Mouse (Mus musculus) heart, embryonic 15.5 days (tissue): ENCODE measurements around the gene Cox7a2. TPM values are rescaled to one million over a fixed set of nuclear protein-coding genes. Genes with fewer than 3 reads are reported as not detected.

Experiments used
- ATAC-seq: fragments of 200-750 bp; cut with Nextera tagmentation; replicated peaks from 2 replicates; pipeline ENCODE4 v1.8.0; 2017; ENCODE audit warnings: low read depth, moderate TSS enrichment; ENCODE audit not compliant: insufficient number of reproducible peaks, insufficient read depth, low FRiP score
- H3K27ac ChIP-seq: fragments of 300-500 bp; sonication (generic); 2 replicates; pipeline ENCODE4 v1.5.1; 2015; ENCODE audit warnings: mild to moderate bottlenecking, inconsistent platforms
- H3K27me3 ChIP-seq: fragments of 300-500 bp; sonication (generic); 2 replicates; pipeline ENCODE4 v1.6.1; 2015; ENCODE audit warnings: inconsistent platforms
- H3K36me3 ChIP-seq: fragments of 300-500 bp; sonication (generic); 2 replicates; pipeline ENCODE4 v1.6.1; 2015; ENCODE audit warnings: mild to moderate bottlenecking, inconsistent platforms
- H3K4me1 ChIP-seq: fragments of 300-500 bp; sonication (generic); replicated peaks from 2 replicates; pipeline ENCODE4 v1.6.1; 2015; ENCODE audit warnings: inconsistent platforms
- H3K4me2 ChIP-seq: fragments of 300-500 bp; sonication (generic); 2 replicates; pipeline ENCODE4 v1.6.1; 2015; ENCODE audit warnings: inconsistent platforms, mild to moderate bottlenecking, moderate library complexity
- H3K4me3 ChIP-seq: fragments of 300-500 bp; sonication (generic); 2 replicates; pipeline ENCODE4 v1.5.1; 2015; ENCODE audit warnings: mild to moderate bottlenecking, inconsistent platforms
- H3K9ac ChIP-seq: fragments of 300-500 bp; sonication (generic); 2 replicates; pipeline ENCODE4 v1.6.1; 2015; ENCODE audit warnings: mild to moderate bottlenecking, inconsistent platforms
- H3K9me3 ChIP-seq: fragments of 300-500 bp; sonication (generic); replicated peaks from 2 replicates; pipeline ENCODE4 v1.6.1; 2016; ENCODE audit warnings: inconsistent platforms
- WGBS: fragments of 180-500 bp; shearing (Covaris S2); methylation state at CpG from one replicate; pipeline ENCODE4 v1.1.7; 2015; ENCODE audit warnings: mixed read lengths; 5-methylcytosine and 5-hydroxymethylcytosine counted together
- polyA plus RNA-seq: library from polyadenylated mRNA; unstranded; fragments of >200 nt; fragmentation: Nextera tagmentation; extraction: Ambion mirVana; gene quantifications from 2 replicates; pipeline ENCODE4 v1.2.1, GENCODE M21; 2015

The Cox7a2 gene
- polyA plus RNA-seq, 1 experiment from 2014 or later: 1,660 TPM

GRCm38 (mm10) chr9:79784439-79784838 lies 24.8 kb upstream of the Cox7a2 start:
- Histone ChIP-seq H3K9ac (no peak overlapping the region), H3K4me2 (no peak overlapping the region), H3K27ac (no peak overlapping the region), H3K4me1 (no peaks in the 10 kb centered on the region), H3K36me3 (no peaks in the 10 kb centered on the region), H3K4me3 (no peak overlapping the region), H3K27me3 (no peaks in the 10 kb centered on the region), H3K9me3 (no peaks in the 10 kb centered on the region)
- ATAC-seq: no peak
- WGBS: 62% methylated on average over 3 of the region's 3 CpGs

- H3K27ac ChIP-seq: no peak overlapping the region
- H3K36me3 ChIP-seq: peaks cover 13% of the 10 kb centered on the region
- no peaks in the 10 kb centered on the region for H3K4me1 ChIP-seq
- ATAC-seq: no peak
- WGBS: 65% methylated on average over 2 of the region's 2 CpGs
- no peaks in the 10 kb centered on the region for H3K9me3 ChIP-seq
- H3K4me2 ChIP-seq: no peak overlapping the region
- H3K9ac ChIP-seq: no peak overlapping the region
- H3K4me3 ChIP-seq: no peak overlapping the region
- no peaks in the 10 kb centered on the region for H3K27me3 ChIP-seq
Observed at GRCm38 (mm10) chr9:79779354-79779753, 19.7 kb upstream of the Cox7a2 start.

DNA sequence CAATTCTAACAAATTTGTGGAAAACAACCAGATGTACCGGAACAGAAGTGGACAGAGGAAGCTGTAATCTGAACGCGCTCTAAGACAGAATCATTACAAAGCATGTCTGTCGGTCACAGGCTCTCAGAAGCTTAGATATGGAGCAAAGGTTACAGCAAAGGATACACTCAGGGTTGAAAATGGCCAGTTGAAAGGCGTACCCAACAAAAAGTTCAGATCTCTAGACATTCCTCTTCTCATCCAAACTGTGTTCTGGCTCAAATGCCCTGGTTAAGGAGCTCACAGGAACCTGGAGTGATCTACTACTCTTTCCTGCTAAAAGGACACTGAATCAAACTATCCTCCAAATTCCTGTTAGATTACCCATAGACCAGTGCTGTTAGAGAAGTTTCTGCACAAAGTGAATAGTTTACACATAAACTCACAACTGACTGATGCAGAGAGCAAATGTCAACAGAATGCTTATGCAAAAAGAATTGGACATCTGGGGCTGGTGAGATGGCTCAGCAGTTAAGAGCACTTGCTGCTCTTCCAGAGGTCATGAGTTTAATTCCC lies 7.4 kb upstream of the Cox7a2 start:
- 85% methylated on average over 5 of the region's 5 CpGs for WGBS

GRCm38 (mm10) chr9:79765329-79765728 lies 5.7 kb upstream of the Cox7a2 start:
- Histone ChIP-seq H3K27ac (no peak overlapping the region), H3K4me1 (0 out of 2 replicates have a peak, but pooled peaks cover 2% of the 10 kb centered on the region), H3K27me3 (no peaks in the 10 kb centered on the region), H3K9ac (no peak overlapping the region), H3K4me3 (no peak overlapping the region), H3K4me2 (no peak overlapping the region), H3K9me3 (no peaks in the 10 kb centered on the region), H3K36me3 (no peaks in the 10 kb centered on the region; the same call in none of the 2 replicates)
- no peak for ATAC-seq
- WGBS: 80% methylated on average over 4 of the region's 4 CpGs

More for the DNA sequence above, 7.4 kb upstream of the Cox7a2 start:
- H3K27me3 ChIP-seq: no peaks in the 10 kb centered on the region
- H3K4me3 ChIP-seq: no peak overlapping the region
- H3K9me3 ChIP-seq: no peaks in the 10 kb centered on the region
- H3K36me3 ChIP-seq: peaks cover 4% of the 10 kb centered on the region
- H3K27ac ChIP-seq: no peak overlapping the region
- no peaks in the 10 kb centered on the region for H3K4me1 ChIP-seq
- ATAC-seq: no peak
- H3K4me2 ChIP-seq: no peak overlapping the region
- no peak overlapping the region for H3K9ac ChIP-seq

GRCm38 (mm10) chr9:79762519-79762918 lies 2.8 kb upstream of the Cox7a2 start:
- Histone ChIP-seq H3K9ac (no peak overlapping the region), H3K4me3 (no peak overlapping the region), H3K4me1 (peaks cover 15% of the 10 kb centered on the region), H3K27ac (no peak overlapping the region), H3K36me3 (peaks cover 3% of the 10 kb centered on the region), H3K9me3 (no peaks in the 10 kb centered on the region), H3K27me3 (no peaks in the 10 kb centered on the region), H3K4me2 (no peak overlapping the region)
- ATAC-seq: no peak
- WGBS: 73% methylated on average over 6 of the region's 6 CpGs

DNA sequence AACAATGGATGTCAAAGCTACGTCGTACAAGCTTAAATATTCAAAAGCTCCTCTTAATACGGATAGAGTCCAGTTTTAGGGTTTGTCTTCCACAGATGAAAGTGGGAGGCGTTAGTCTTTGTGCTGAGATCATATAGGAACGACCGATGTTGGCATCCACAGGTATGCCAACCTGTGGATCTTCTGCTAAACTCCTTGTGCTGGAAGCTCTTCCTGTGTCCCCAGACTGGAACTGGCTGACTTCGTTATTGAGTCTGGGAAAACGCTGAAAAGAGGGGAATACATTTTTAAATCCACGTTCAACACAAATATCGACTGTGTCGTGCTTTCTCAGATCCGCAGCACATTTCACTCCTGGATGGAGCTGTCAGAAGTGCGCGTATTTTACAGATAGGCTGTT lies 398 bp upstream of the Cox7a2 start:
- WGBS: 8% methylated on average over 14 of the region's 14 CpGs
- H3K27ac ChIP-seq: peak overlapping the region; percentile 85
- no peak; the same call in 1 of the 2 replicates for ATAC-seq

GRCm38 (mm10) chr9:79755311-79755710 lies 4.4 kb downstream of the Cox7a2 start:
- H3K27me3 ChIP-seq: no peaks in the 10 kb centered on the region
- H3K4me1 ChIP-seq: peaks cover 16% of the 10 kb centered on the region
- no peak overlapping the region for H3K9ac ChIP-seq
- peaks cover 49% of the 10 kb centered on the region for H3K36me3 ChIP-seq
- H3K4me3 ChIP-seq: no peak overlapping the region
- no peak overlapping the region for H3K27ac ChIP-seq
- H3K9me3 ChIP-seq: no peaks in the 10 kb centered on the region
- 90% methylated on average over 4 of the region's 4 CpGs for WGBS
- no peak for ATAC-seq
- no peak overlapping the region for H3K4me2 ChIP-seq

More for the DNA sequence above, 398 bp upstream of the Cox7a2 start:
- peak overlapping the region; percentile 71 for H3K4me2 ChIP-seq
- peak overlapping the region; percentile 77 for H3K4me3 ChIP-seq
- peak overlapping the region; percentile 57 for H3K9ac ChIP-seq
- peaks cover 19% of the 10 kb centered on the region for H3K4me1 ChIP-seq
- H3K9me3 ChIP-seq: no peaks in the 10 kb centered on the region
- H3K27me3 ChIP-seq: no peaks in the 10 kb centered on the region
- H3K36me3 ChIP-seq: peaks cover 23% of the 10 kb centered on the region

- no peaks in the 10 kb centered on the region for H3K27me3 ChIP-seq
- no peak overlapping the region for H3K27ac ChIP-seq
- no peaks in the 10 kb centered on the region for H3K9me3 ChIP-seq
- H3K4me2 ChIP-seq: no peak overlapping the region
- WGBS: 80% methylated on average over 8 of the region's 8 CpGs
- H3K36me3 ChIP-seq: peaks cover 41% of the 10 kb centered on the region
- no peaks in the 10 kb centered on the region for H3K4me1 ChIP-seq
- H3K4me3 ChIP-seq: no peak overlapping the region
- H3K9ac ChIP-seq: no peak overlapping the region
- ATAC-seq: no peak
Observed at GRCm38 (mm10) chr9:79751846-79752245, 7.8 kb downstream of the Cox7a2 start.

DNA sequence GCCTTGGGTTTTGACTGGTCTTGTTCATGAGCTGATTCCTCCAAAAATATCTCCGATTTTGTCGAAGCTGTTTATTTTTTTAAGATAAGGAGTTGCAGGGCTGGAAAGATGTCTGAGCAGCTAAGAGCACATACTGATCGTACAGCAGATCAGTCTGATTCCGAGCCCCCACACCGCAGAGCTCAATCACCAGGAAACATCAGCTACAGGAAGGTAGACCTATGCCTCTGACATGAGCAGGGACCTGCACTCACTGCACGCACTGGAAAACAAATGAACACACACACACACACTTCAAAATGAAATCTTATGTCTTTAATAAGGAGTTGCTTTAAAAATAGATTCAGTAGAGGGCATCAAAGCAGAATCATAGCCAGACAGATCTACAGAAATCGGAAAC lies 9.0 kb downstream of the Cox7a2 start:
- Histone ChIP-seq H3K27me3 (no peaks in the 10 kb centered on the region), H3K4me3 (no peak overlapping the region), H3K9ac (no peak overlapping the region), H3K36me3 (peaks cover 31% of the 10 kb centered on the region), H3K27ac (no peak overlapping the region), H3K4me1 (no peaks in the 10 kb centered on the region), H3K9me3 (no peaks in the 10 kb centered on the region), H3K4me2 (no peak overlapping the region)
- no peak for ATAC-seq
- 49% methylated on average over 7 of the region's 7 CpGs for WGBS

DNA sequence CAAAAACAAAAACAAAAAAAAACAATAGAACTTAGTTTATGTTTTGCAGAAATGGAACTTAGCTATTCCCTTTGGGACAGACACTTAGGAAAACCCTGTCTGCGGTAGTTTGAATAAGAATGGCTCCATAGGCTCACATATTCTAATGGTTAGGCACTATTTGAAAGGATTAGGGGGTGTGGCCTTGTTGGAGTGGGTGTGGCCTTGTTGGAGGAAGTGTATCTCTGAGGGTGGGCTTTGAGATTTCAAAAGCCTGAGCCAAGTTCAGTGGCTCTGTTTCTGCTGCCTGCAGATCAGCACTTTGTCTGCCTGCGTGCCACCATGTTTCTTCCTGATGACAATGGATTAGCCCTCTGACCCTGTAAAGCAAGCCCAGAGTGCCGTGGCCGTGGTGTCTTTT lies 14.6 kb downstream of the Cox7a2 start:
- Histone ChIP-seq H3K4me2 (no peak overlapping the region), H3K36me3 (no peaks in the 10 kb centered on the region), H3K27ac (no peak overlapping the region), H3K9ac (no peak overlapping the region), H3K27me3 (no peaks in the 10 kb centered on the region), H3K4me1 (no peaks in the 10 kb centered on the region), H3K4me3 (no peak overlapping the region), H3K9me3 (no peaks in the 10 kb centered on the region)
- 69% methylated on average over 4 of the region's 4 CpGs for WGBS
- ATAC-seq: no peak

DNA sequence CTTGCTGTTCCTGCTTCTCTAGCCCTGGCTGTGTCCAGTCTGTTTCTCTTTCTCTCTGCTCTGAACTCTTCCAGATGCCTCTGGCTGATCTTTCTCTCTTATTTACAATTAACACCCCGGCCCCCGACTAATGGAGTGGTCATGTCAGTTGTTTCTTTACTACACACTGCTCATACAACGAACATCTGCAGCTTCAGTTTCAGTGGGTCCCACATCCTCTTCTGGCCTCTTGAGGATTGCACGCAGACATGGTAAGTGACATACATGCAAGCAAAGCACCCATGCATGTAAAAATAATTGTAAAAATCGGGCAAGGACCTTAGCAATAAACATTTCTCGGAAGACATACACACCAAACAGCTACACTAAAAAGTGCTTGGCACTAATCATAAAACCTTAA lies 24.1 kb downstream of the Cox7a2 start:
- no peaks in the 10 kb centered on the region for H3K27me3 ChIP-seq
- no peak overlapping the region for H3K4me2 ChIP-seq
- no peak overlapping the region for H3K27ac ChIP-seq
- no peak for ATAC-seq
- no peaks in the 10 kb centered on the region for H3K36me3 ChIP-seq
- 77% methylated on average over 6 of the region's 6 CpGs for WGBS
- no peak overlapping the region for H3K4me3 ChIP-seq
- H3K4me1 ChIP-seq: 0 out of 2 replicates have a peak, but pooled peaks cover 3% of the 10 kb centered on the region
- no peak overlapping the region for H3K9ac ChIP-seq
- H3K9me3 ChIP-seq: no peaks in the 10 kb centered on the region

- ATAC-seq: no peak
- 65% methylated on average over 5 of the region's 5 CpGs for WGBS
Observed at GRCm38 (mm10) chr9:79730301-79730700, 29.4 kb downstream of the Cox7a2 start.

More at GRCm38 (mm10) chr9:79730301-79730700, 29.4 kb downstream of the Cox7a2 start:
- Histone ChIP-seq H3K4me2 (no peak overlapping the region), H3K4me1 (no peaks in the 10 kb centered on the region), H3K27me3 (no peaks in the 10 kb centered on the region), H3K9ac (no peak overlapping the region), H3K27ac (no peak overlapping the region), H3K4me3 (no peak overlapping the region), H3K9me3 (no peaks in the 10 kb centered on the region), H3K36me3 (no peaks in the 10 kb centered on the region)
